Mouse (Mus musculus) NIH3T3 (cell line): ENCODE measurements around the gene Noxo1.
"Not testable (repeated sequence)": the region's sequence is repeated elsewhere in the genome, so short reads cannot be mapped to it uniquely, and the experiment has no call there.

Experiments
- DNase-seq: peaks from one replicate; pipeline ENCODE4 v3.0.0-alpha.2; 2012; ENCODE audit warnings: low read depth

Noxo1 gene

DNA sequence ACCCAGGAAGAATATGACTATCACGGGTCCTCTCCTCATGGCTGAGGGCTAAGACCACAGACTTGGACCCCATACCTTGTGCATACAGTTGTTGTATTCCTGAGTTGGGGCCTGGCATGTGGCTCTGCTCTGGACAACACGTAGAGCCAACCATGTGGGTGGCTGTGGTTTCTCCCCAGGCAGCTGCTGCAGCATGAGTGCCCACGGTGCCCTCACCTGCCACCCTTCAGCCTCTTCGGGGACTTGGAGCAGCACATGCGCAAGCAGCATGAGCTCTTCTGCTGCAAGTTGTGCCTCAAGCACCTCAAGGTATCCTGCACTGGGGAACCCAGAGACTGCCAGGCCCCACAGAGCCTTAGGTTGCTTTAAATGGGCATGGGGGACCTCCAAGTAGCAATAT, 19.2 kb upstream of the Noxo1 start:
- no peak for DNase-seq

DNA sequence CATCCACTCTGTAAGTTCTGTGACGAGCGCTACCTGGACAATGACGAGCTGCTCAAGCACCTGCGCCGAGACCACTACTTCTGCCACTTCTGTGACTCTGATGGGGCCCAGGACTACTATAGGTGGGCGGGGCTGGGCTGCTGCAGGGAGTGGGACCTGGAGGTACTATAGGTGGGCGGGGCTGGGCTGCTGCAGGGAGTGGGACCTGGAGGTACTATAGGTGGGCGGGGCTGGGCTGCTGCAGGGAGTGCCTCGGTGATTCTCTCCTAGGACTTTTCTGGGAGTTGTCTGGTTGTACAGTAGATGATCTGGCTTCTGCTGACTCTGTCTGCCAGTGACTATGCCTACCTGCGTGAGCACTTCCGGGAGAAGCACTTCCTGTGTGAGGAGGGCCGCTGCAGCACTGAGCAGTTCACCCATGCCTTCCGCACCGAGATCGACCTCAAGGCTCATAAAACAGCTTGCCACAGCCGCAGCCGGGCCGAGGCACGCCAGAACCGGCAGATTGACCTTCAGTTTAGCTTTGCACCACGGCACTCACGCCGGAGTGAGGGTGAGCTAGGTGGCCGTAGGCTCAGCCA, 18.4 kb upstream of the Noxo1 start:
- no peak for DNase-seq

DNA sequence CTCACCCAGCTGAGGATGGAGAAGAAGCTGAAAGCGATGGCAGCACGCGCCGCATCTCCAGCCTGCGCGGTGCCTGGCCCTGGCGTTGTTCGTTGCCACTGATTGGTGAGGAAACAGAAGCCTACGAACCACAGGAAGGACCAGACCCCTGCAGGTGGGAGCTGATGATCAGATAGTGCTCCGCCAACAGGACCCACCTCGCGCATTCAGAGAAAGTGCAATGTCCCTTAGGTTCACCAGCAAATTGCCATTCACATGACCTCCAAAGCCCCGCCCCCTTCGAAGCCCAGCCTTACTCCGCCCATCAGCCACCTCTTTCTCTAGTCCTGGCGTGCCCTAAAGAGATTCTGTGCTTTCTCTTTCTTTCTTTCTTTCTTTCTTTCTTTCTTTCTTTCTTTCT, 9.5 kb upstream of the Noxo1 start:
- no peak for DNase-seq

DNA sequence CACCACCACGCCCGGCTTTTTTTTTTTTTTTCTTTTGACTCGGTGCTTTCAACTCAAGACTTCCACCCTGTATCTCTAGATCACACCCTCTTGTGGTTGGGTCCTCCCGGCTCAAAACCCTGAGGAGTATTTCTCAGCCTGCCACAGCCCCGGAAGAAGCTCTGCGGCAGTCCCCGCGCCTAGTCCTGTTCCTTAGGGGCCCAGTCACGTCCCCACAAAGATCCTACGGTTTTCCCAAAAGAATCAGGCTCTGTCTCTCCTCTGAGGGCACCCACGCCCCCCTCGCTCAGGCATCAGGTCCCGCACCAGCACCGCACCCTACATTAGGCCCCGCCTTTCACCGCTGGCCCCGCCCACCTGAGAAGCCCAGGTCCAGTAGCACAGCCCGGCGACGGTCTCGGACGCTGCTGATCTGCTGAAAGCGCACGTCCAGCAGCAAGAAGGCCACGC, 8.9 kb upstream of the Noxo1 start:
- DNase-seq: no peak

DNA sequence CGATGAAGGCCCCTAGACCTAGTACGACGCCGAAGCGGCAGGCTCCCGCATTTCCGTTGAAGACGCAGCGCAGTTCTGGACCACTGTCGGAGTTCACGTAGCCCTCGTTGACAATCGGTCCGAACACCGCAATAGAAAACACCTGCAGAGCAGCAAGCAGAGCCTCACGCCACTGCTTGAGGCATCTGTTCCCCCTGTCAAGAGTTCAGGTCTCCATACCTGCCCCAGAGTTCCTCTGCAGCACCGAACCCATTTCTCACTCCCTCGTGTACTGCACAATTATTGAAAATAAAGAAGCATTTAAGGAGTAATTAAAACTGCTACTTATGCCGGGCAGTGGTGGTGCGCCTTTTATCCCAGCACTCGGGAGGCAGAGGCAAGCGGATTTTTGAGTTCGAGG, 8.4 kb upstream of the Noxo1 start:
- DNase-seq: no peak

DNA sequence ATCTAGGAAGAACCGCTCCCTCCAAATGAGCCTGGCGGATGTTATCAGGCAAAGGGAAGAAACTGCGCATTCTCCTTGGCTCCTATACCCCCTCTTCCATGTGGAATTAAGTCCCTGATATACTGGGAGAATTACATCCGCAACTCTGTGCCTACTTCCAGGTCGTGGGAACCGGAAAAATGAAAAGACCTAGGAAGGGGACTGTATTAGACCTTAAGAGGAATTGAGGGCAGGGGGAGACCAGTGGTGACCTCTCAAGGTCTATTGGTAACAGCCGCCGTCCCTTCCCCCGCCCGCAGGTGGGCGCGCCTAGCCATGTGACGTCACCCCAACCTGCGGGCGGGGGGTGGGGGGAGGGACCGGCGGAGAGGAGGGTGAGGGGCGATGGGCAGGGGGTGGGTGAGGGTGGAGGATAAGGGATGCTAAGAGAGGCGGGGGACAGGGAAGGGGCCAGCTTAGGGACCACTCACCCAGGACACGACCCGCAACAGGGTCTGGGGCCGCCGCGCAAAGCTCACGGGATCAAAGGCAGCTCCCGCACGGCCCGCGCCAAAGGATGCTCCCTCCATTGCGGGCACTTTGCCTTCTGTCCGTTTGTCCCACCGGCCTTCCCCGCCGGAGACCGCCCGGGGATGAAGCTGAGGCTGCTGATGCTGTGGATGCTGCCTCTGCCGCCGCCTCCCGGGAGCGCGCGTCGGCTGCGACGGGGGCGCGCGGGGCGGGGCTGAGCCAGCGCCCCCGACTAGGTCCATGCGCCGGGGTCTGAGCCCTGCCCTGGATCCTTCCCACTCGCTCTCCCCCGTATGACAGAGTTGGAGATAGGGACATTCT, 6.6 kb upstream of the Noxo1 start, which contains the start of gene Syngr3:
Gene Syngr3, minus strand, starts transcription at position 705 of the 831 bp plus-strand sequence.
- no peak for DNase-seq

DNA sequence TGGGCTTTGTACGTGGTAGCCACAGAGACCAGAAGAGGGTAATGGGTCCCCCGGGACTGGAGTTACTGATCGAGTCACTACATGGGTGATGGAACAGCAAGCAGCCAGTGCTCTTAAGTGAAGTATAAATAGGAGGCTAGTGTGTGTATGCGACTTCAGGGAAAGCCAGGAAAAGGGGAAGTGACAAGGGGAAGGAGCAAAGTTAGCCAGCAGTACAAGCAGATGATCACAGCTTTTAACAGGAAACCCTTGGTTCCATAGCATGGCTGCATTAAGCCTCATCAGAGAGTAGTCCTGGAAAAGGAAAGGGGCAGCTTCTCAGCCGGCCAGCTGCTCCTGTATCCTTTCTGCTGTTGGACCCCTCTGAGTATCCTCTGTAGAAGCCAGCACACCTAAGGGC, 3.6 kb upstream of the Noxo1 start:
- DNase-seq: no peak

DNA sequence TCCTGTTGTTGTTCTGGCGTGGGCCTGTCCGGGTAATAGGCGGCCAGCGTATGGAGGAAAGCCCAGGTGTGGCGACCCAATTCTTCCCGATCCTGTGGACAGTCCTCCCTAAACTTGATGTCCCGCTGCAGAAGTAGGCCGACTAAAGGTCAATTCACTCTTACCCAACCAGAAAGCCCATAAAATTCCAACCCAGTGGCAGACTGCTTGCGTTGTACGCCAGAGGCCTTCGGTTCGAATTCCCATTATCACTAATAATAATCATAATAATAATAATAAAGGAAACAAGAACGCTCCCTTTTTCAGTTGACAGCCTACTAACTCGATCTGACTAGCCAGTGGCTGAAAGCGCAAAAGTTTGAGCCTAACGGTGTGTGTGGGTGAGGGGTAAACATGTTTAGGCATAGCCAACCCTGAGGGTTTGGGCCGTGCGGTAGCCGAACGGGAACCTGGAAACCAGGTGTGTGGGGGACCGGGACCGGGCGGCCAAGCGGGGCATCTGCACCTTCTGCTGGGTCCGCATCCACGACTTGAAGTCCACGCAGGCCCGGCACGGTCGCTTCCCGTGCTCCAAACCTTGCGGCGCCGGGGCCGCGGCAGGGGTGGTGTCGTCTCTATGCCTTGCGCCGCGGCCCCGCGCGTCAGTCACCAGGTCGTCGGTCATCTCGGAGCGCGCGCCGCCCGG, 566 bp upstream of the Noxo1 start:
- no peak for DNase-seq

DNA sequence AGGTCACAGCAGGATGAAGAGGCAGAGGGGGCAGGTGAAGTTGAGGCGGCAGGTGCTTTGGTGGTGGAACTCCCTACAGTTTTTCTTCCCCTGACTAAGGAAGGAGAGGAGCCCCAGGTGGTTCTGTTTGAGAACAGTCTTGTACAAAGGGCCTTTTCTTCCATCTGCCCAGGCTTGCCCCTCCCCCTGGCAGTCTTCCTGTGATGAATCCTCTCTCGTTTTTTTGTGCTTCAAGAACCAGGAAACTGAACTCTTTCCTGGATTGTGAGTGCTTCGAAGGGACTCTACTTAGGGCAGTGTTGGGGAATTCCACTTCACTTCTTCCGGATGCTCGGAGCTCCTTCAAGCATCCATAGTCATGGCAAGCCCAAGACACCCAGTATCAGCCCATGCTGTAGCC, 2.0 kb downstream of the Noxo1 start:
- DNase-seq: peak; percentile 60

DNA sequence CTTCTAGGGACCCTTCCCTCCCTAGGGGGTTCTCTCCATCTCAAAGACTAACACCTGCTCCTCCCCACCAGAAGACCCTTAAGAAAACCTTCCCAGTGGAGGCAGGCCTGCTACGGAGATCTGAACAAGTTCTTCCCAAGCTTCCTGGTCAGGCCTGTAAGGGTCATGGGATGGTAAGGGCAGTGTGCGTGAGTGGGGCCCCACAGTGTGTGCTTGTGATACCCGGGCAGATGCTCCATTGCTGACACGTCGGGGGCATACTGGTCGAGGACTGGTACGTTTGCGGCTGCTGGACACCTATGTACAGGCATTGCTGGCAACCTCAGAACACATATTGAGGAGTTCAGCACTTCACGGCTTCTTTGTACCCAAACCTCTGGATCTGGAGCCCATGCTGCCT, 2.7 kb downstream of the Noxo1 start:
- DNase-seq: no peak

DNA sequence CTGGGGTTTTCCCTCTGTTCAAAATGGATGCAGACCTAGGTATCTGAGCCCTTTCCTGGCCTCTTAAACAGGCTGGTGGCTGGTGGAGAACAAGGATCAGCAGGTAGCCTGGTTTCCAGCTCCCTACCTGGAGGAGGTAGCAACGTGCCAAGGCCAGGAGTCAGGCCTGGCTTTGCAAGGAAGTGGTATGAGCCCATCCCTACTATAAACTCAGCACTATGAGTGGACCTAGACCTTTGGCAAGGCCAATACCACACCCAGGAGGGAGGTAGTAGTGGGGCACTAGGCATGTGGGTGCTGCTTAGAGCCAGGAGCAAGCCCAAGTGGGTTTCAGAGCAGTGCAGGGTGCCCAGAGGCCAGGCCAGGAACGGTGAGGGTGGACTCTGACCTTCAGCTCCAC, 3.4 kb downstream of the Noxo1 start:
- DNase-seq: no peak

DNA sequence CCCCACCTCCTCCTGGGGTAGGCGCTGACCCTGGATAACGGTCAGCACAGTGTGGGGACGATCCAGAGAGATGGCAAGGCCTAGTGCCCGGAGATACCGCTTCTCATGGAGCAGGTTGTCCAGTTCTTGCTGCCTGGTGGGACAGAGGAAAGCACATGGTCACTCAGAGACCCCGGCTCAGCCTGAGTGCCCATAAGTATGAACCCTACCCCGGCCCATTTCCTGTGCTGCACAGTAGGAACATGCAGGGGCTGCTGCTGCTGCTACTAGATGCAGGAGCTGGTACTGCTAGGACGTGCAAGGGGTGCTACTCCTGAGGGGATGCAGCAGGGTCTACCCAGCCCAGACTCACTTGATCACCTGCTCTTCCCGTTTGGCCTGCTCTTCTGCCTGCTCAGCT, 5.2 kb downstream of the Noxo1 start:
- DNase-seq: no peak

DNA sequence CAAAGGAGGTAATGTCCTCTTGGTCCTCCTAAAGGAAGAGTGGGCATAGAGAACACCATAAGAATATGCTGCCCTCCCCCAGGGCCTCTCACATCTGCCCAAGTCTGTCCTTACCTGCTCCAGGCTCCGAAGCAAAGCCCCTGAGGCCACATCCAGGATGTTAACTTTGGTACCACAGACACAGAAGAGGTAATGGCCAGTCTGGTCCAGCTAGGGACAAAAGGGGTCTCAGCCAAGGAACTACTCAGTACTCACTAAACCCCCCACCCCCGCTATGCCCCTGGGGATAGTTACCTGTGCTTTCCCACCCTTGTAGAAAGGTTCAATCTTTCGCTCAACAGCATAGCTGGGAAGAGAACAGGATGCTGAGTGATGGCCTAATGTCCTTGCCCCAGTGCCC, 9.8 kb downstream of the Noxo1 start:
- DNase-seq: no peak

DNA sequence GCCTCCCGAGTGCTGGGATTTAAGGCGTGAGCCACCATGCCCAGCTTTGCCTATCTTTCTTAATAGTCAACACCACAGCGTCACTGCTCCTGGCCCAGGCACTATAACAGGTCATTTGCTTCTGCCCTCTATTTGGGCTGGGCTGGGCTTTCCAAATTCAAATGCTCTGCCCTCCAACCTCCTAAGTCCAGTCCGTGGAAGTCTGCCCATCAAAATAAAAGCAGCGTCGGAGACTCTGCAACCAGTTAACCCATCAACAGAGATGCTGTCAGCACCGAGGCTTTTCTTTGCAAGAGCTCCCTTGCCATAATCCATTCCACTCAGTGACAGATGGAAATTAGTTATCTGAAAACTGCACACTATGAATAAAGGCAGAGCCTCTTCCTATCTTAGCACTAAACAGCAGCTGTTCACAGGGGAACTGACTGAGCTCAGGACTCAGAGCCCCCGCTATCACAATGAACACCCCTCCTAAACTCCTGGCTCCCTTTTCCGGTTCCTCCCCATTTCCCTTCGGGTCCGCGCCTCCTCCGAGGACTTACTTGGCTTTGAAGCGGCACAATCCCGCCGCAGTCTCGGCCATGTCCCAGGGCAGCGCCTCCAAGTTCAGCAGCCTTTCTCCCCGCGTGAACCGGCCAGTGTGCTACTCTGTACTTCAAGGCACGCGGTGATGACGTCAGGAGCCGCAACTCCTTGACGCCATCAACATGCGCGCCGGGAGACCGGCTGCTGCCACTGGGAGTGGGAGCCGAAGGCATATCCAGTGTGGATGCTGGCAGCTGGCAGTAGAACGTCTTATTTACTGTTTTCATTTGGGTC, 11.2 kb downstream of the Noxo1 start, which contains the start of gene Tbl3:
Gene Tbl3, minus strand, starts transcription at position 679 of the 819 bp plus-strand sequence.
- DNase-seq: peak; percentile 98

DNA sequence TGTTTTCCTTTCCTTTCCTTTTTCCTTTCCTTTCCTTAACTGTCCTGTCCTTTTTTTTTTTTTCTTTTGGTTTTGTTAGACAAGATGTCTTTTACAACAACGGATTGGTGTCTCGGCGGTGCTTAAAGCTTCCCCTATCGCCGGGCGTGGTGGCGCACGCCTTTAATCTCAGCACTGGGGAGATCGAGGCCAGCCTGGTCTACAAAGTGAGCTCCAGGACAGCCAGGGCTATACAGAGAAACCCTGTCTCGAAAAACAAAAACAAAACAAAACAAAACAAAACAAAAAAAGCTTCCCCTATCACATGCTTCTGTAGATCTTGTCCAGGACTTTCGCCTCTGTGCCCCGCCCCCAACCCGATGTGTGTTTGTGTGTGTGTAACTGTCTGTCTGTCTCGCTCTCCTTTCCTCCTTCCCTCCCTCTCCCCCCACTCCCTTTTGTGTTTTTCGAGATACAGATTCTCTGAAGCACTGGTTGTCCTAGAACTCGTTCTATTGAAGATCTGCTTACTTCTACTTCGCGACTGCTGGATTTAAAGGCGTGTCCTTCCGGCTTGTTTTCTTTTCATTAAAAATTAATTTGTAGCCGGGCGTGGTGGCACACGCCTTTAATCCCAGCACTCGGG, 11.9 kb downstream of the Noxo1 start:
- no peak for DNase-seq

DNA sequence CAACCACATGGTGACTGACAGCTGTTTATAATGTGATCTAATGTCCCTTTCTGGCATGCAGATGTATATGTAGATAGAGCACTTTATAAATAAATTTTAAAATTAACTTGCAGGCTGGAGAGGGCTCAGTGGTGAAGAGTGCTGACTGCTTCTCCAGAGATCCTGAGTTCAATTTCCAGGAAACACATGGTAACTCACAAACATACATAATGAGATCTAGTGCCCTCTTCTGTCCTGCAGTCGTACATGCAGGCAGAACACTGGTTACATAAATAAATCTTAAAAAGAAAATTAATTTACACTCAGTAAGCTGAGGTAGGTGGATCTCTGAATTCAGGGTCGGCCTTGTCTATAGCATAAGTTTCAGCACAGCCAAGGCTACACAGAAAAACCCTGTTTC, 12.6 kb downstream of the Noxo1 start:
- peak; percentile 61 for DNase-seq

DNA sequence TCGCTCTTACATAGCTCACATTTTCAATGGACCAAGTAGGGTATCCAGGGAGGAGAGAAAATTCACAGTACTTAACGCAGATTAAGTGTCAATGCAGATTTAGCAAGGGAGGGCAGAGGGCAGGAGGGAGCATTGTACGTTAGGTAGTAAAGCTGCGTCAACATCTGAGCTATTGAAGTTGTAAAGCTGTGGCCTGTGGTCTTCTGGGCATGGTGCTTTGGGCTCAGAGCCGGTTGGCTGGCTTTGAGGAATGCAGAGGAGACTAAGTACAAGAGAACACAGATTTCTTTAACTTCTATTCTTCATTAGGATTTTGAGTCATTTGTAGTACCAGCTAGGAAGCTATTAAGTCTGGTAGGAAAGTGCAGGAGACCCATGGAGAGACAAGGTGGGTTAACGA, 19.5 kb downstream of the Noxo1 start:
- no peak for DNase-seq

DNA sequence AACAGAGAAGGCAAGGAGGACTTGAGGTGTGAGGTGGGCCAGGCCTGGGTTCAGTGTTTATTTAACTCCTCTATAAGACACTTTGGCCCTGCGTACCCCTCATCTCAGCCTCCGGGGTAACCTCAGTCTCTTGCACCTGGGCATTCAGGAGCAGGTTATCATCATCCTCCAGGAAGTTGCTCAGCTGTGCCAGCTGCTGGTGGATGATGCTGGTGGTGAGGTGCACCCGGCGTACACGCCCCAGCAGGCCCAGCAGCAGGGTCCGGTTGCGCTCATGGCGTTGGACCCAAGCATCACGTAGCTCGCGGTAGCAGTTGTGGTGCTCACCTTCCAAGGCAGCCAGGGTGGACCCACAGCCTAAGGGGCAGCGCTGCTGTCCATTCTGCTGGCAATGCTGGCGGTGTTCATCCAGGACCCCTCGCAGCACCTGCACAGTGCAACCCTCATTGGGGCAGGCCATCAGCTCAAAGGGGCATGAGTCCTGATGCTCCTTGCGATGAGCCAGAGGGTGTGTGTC, 20.2 kb downstream of the Noxo1 start:
- no peak for DNase-seq

DNA sequence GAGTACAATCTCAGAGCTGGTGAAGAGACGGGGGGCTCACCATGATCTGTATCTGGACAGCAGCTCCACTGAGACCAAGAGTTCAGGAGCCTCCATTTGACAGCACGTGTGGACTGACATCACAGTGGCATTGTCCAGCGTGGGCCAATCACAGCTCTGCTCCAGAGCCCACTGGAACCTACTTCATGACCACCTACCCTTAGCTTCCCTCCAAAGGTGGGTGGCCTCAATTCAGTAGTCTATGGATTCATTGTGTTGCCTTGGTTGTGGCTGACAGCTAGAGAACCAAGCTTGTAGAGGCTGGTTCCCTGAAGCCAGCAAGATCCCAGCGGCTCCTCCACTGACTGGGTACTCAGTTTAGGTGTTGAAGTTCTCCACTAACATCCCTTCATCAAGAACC, 21.9 kb downstream of the Noxo1 start, which contains the start of the genes Rnf151 and Rps2:
Gene Rnf151, minus strand, starts transcription at position 121 of the 400 bp plus-strand sequence.
Gene Rps2, plus strand, starts transcription at position 174 of the 400 bp plus-strand sequence.
- DNase-seq: no peak

DNA sequence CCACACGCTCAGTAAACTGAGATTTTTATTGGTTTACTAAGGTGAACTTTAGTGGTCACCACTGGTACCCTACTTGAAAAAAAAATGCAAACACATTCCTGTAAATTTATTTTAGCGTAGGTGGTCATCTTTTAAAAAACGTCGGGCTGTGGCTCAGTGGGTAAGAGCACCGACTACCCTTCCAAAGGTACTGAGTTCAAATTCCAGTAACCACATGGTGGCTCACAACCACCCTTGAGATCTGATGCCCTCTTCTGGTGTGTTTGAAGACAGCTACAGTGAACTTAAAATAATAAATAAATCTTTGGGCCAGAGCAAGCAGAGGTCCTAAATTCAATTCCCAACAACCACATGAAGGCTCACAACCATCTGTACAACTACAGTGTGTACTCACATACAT, 22.9 kb downstream of the Noxo1 start:
- not testable (repeated sequence) for DNase-seq

DNA sequence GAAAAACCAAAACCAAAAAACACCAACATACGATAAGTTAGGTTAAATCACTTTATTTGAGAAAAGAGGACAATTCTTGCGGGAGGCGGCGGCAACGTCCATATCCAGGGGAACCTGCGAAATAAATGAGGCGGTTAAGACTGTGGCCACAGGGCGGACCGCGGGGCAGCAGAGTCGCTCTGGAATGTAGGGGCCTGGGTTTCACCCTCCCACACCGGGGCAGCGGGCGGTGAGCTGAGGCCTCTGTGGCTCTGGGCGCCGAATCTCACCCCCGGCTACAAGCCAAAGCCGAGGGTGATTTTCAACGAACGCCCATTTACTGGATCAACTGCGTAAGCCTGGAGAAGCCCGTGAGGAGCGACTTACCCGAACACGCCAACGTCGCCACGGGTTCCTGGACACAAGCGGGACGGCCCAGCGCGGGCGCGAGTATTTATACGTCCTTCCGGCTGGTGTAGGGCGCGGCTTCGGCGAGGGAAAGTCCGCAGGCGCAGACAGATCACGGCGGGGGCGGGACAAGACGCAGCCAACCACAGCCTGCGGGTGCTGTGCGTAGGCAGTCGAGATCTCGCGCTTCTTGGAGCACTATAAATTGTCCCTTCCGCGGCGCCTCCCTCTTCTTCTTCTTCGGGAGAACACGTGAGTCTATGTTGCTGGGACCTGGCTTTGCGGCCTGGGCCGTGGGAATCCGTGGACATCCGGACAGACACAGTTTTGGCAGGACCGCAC, 23.6 kb downstream of the Noxo1 start:
- peak; percentile 99 for DNase-seq
